Mouse (Mus musculus) hindbrain, postnatal 0 days (tissue): ENCODE data around the gene Zfp189. TPM values are rescaled to one million over a fixed set of nuclear protein-coding genes. Genes with fewer than 3 reads are reported as not detected.
A peak's percentile ranks its signal among the peaks of the same experiment; 100 is the strongest.

Source experiments
- ATAC-seq: fragments of 200-750 bp; cut with Nextera tagmentation; 2 replicates; pipeline ENCODE4 v1.8.0; 2017; ENCODE audit warnings: mild to moderate bottlenecking, moderate TSS enrichment, moderate library complexity
- DNase-seq: peaks from one replicate; pipeline ENCODE4 v3.0.0-alpha.2; 2015; ENCODE audit warnings: low spot score
- H3K27ac ChIP-seq: fragments of 300-500 bp; sonication (generic); 2 replicates; pipeline ENCODE4 v1.5.1; 2014; ENCODE audit warnings: mild to moderate bottlenecking
- H3K27me3 ChIP-seq: fragments of 300-500 bp; sonication (generic); 2 replicates; pipeline ENCODE4 v1.6.1; 2014; ENCODE audit warnings: low read length, mixed read lengths; ENCODE audit not compliant: insufficient read depth
- H3K36me3 ChIP-seq: fragments of 300-500 bp; sonication (generic); 2 replicates; pipeline ENCODE4 v1.6.1; 2014; ENCODE audit warnings: low read length, mixed read lengths; ENCODE audit not compliant: insufficient read depth
- H3K4me1 ChIP-seq: fragments of 300-500 bp; sonication (generic); 2 replicates; pipeline ENCODE4 v1.6.1; 2014; ENCODE audit warnings: antibody characterized with exemption, low read length, mixed read lengths; ENCODE audit not compliant: insufficient read depth
- H3K4me2 ChIP-seq: fragments of 300-500 bp; sonication (generic); 2 replicates; pipeline ENCODE4 v1.6.1; 2014; ENCODE audit warnings: low read depth, mild to moderate bottlenecking, low read length, moderate library complexity, mixed read lengths
- H3K4me3 ChIP-seq: fragments of 300-500 bp; sonication (generic); 2 replicates; pipeline ENCODE4 v1.5.1; 2014; ENCODE audit warnings: low read length
- H3K9ac ChIP-seq: fragments of 300-500 bp; sonication (generic); replicated peaks from 2 replicates; pipeline ENCODE4 v1.6.1; 2014; ENCODE audit warnings: mild to moderate bottlenecking, low read length, moderate library complexity, mixed read lengths
- H3K9me3 ChIP-seq: fragments of 300-500 bp; sonication (generic); 2 replicates; pipeline ENCODE4 v1.6.1; 2016; ENCODE audit warnings: low read length, mixed read lengths
- CTCF ChIP-seq: IDR thresholded peaks from 2 replicates; pipeline ENCODE4 v1.5.1; 2016; ENCODE audit warnings: antibody characterized with exemption, control low read depth, low read depth
- WGBS: fragments of 180-500 bp; shearing (Covaris S2); extraction: QIAGEN DNeasy Blood & Tissue Kit; methylation state at CpG from one replicate; pipeline ENCODE4 v1.1.7; 2014; 5-methylcytosine and 5-hydroxymethylcytosine counted together
- polyA plus RNA-seq: library from polyadenylated mRNA; unstranded; fragments of >200 nt; fragmentation: Nextera tagmentation; extraction: Ambion mirVana; gene quantifications from 2 replicates; pipeline ENCODE4 v1.2.1, GENCODE M21; 2015
- total RNA-seq: library from RNA; depleted of rRNA; stranded (reverse); fragments of >200 nt; gene quantifications from 2 replicates; pipeline ENCODE4 v1.2.3, GENCODE M21; 2014; rRNA removed

Gene Zfp189
- total and polyA plus RNA-seq, 2 experiments from 2014 or later: 5.1 to 5.2 TPM

DNA sequence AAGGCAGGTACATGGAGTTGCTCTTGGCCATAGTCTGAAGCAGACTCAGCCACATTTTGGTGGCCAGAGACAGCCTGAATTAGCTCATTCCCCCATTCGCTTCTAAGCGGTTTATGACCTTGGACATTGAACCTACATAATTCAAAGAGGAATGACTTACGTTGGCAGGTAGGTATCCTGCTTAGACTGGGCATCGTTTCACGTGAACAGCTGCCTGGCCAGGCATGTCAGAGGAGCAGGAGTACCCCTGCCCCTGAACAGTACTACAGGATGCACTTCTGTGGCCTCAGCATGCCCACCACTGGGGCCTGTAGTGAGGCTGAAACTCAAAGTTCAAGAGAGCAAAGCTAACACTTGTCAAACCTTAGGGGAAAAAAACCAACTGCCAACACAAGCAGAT lies 32.4 kb downstream of the Zfp189 start:
- DNase-seq: no peak
- no peak for TF ChIP-seq CTCF
- no peaks in the 10 kb centered on the region for H3K9me3 ChIP-seq
- H3K27ac ChIP-seq: no peak overlapping the region
- no peak for ATAC-seq
- no peaks in the 10 kb centered on the region for H3K27me3 ChIP-seq
- no peaks in the 10 kb centered on the region for H3K36me3 ChIP-seq
- H3K9ac ChIP-seq: no peak overlapping the region
- no peaks in the 10 kb centered on the region for H3K4me1 ChIP-seq
- no peak overlapping the region for H3K4me3 ChIP-seq
- H3K4me2 ChIP-seq: no peak overlapping the region
- 85% methylated on average over 5 of the region's 5 CpGs for WGBS

- no peak overlapping the region for H3K4me2 ChIP-seq
- no peak for TF ChIP-seq CTCF
- 100% methylated on average over 7 of the region's 7 CpGs for WGBS
- no peak for ATAC-seq
- H3K36me3 ChIP-seq: no peaks in the 10 kb centered on the region
- H3K9me3 ChIP-seq: no peaks in the 10 kb centered on the region
- no peak overlapping the region for H3K27ac ChIP-seq
- no peak overlapping the region for H3K9ac ChIP-seq
- no peak overlapping the region for H3K4me3 ChIP-seq
- no peaks in the 10 kb centered on the region for H3K27me3 ChIP-seq
- DNase-seq: no peak
- 0 out of 2 replicates have a peak, but pooled peaks cover 6% of the 10 kb centered on the region for H3K4me1 ChIP-seq
These were observed 36.4 kb downstream of the Zfp189 start for GRCm38 (mm10) chr4:49557375-49557774.

GRCm38 (mm10) chr4:49558181-49558580 lies 37.2 kb downstream of the Zfp189 start:
- 0 out of 2 replicates have a peak, but pooled peaks cover 6% of the 10 kb centered on the region for H3K4me1 ChIP-seq
- no peak overlapping the region for H3K9ac ChIP-seq
- no peaks in the 10 kb centered on the region for H3K27me3 ChIP-seq
- no peaks in the 10 kb centered on the region for H3K36me3 ChIP-seq
- TF ChIP-seq CTCF: no peak
- DNase-seq (no peak), ATAC-seq (no peak)
- 92% methylated on average over 2 of the region's 2 CpGs for WGBS
- H3K4me3 ChIP-seq: no peak overlapping the region
- no peaks in the 10 kb centered on the region for H3K9me3 ChIP-seq
- no peak overlapping the region for H3K27ac ChIP-seq
- H3K4me2 ChIP-seq: no peak overlapping the region

DNA sequence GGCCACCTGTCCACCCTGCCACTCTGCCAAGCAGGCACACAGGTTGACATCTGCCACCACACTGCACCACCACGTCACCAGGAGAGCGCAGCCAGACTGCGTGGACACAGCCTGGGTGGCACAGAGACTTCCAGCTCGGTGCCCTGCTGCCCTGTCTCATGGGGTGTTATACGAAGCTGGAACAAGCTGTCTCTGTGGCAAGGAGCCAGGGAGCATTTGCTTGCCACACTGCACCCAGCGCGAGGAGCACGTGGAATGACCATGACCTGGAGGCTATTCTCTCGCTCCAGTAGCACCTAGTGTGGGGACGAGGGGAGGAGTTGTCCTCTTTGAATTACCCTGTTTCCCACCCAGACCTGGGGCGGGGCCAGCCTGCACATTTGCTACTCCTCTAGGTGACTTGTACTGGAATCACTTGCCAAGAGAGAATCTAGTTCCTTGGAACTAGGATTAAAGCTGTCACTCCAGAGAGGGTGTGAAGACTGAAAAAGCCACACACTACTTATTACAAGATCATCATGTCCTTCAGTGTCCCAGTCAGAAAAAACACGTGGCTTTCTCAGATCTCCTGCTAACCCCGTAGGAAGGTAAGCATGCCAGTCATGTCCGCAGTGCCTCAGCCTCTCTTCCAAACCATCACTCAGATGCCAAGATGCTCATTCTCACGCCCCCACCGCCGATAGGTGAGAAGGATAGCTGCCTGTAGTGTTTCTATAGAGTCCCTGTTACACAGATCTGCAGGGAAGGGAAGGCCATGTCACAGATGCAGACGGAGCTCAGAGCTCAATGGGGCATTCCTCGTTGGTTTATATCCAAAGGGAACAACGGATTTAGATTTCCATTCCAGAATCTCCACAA lies 39.2 kb downstream of the Zfp189 start:
- peak overlapping the region; percentile 23 for H3K4me2 ChIP-seq
- DNase-seq: peak; percentile 72
- 0 out of 2 replicates have a peak, but pooled peaks cover 6% of the 10 kb centered on the region for H3K4me1 ChIP-seq
- no peaks in the 10 kb centered on the region for H3K36me3 ChIP-seq
- H3K9me3 ChIP-seq: no peaks in the 10 kb centered on the region
- no peak for TF ChIP-seq CTCF
- no peaks in the 10 kb centered on the region for H3K27me3 ChIP-seq
- H3K4me3 ChIP-seq: no peak overlapping the region
- 51% methylated on average over 20 of the region's 20 CpGs for WGBS
- H3K27ac ChIP-seq: peak overlapping the region; percentile 45; the same call in 1 of the 2 replicates
- ATAC-seq: peak; percentile 94
- no peak overlapping the region for H3K9ac ChIP-seq

DNA sequence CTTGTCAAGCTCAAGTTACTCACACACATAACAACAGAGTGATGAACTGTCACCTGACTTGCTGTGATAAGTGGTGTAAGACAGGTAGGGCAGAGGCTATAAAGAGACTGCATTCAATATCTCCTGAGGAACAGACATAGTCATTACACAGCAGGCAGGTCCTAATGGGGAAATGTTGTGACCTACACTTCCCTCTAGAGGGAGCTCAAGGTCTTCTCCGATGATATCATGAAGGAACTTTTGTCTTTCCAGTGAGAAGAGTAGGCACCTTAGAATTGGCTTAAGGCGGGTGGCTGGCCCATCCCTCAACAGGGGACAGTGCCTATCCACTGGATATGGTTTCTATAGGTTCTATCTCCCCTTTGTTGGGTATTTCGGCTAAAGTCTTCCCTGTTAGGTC lies 46.6 kb downstream of the Zfp189 start:
- TF ChIP-seq CTCF: peak; percentile 85
- DNase-seq (peak; percentile 84), ATAC-seq (peak; percentile 69; the same call in 1 of the 2 replicates)
- no peaks in the 10 kb centered on the region for H3K27me3 ChIP-seq
- WGBS: 14% methylated on average over 3 of the region's 3 CpGs
- H3K9me3 ChIP-seq: no peaks in the 10 kb centered on the region
- no peak overlapping the region for H3K4me2 ChIP-seq
- no peaks in the 10 kb centered on the region for H3K4me1 ChIP-seq
- no peak overlapping the region for H3K4me3 ChIP-seq
- no peaks in the 10 kb centered on the region for H3K36me3 ChIP-seq
- no peak overlapping the region for H3K27ac ChIP-seq
- no peak overlapping the region for H3K9ac ChIP-seq

GRCm38 (mm10) chr4:49572194-49572593 lies 51.2 kb downstream of the Zfp189 start:
- no peak overlapping the region for H3K27ac ChIP-seq
- H3K36me3 ChIP-seq: no peaks in the 10 kb centered on the region
- ATAC-seq: no peak
- WGBS: 80% methylated on average over 4 of the region's 4 CpGs
- no peaks in the 10 kb centered on the region for H3K9me3 ChIP-seq
- TF ChIP-seq CTCF: no peak
- H3K4me3 ChIP-seq: no peak overlapping the region
- no peak overlapping the region for H3K9ac ChIP-seq
- no peak for DNase-seq
- no peak overlapping the region for H3K4me2 ChIP-seq
- H3K27me3 ChIP-seq: no peaks in the 10 kb centered on the region
- no peaks in the 10 kb centered on the region for H3K4me1 ChIP-seq

Other genes with a start within 250 kb of the Zfp189 start
- not detected in 2 replicates for gene Acnat2, start 113.0 kb upstream of the Zfp189 start, total RNA-seq
- gene Acnat2, start 113.0 kb upstream of the Zfp189 start, polyA plus RNA-seq: not detected in 2 replicates
- gene Acnat1, start 47.3 kb upstream of the Zfp189 start, total RNA-seq: not detected in 2 replicates
- gene Acnat1, start 47.3 kb upstream of the Zfp189 start, polyA plus RNA-seq: not detected in 2 replicates
- gene Baat, start 14.6 kb upstream of the Zfp189 start, total RNA-seq: not detected in 2 replicates
- gene Baat, start 14.6 kb upstream of the Zfp189 start, polyA plus RNA-seq: not detected in 2 replicates
- 22.9 and 27.3 TPM in 2 replicates for gene Mrpl50, start 83 bp upstream of the Zfp189 start, total RNA-seq
- 67.0 and 68.0 TPM in 2 replicates for gene Mrpl50, start 83 bp upstream of the Zfp189 start, polyA plus RNA-seq
- gene Aldob, start 28.4 kb downstream of the Zfp189 start, total RNA-seq: 0.26 and 0.97 TPM in 2 replicates
- gene Aldob, start 28.4 kb downstream of the Zfp189 start, polyA plus RNA-seq: 0.59 TPM in 2 replicates
- gene Tmem246, start 76.7 kb downstream of the Zfp189 start, total RNA-seq: 191 and 232 TPM in 2 replicates
- 151 and 158 TPM in 2 replicates for gene Tmem246, start 76.7 kb downstream of the Zfp189 start, polyA plus RNA-seq
- gene Rnf20, start 110.8 kb downstream of the Zfp189 start, total RNA-seq: 43.6 and 52.0 TPM in 2 replicates
- 44.8 and 45.2 TPM in 2 replicates for gene Rnf20, start 110.8 kb downstream of the Zfp189 start, polyA plus RNA-seq
- gene Ppp3r2, start 160.8 kb downstream of the Zfp189 start, total RNA-seq: 0.31 and 0.32 TPM in 2 replicates
- gene Ppp3r2, start 160.8 kb downstream of the Zfp189 start, polyA plus RNA-seq: 0.29 and 0.33 TPM in 2 replicates